Comparison of ENCODE assay signal across 9 mouse cellular contexts in the genomic region with DNA sequence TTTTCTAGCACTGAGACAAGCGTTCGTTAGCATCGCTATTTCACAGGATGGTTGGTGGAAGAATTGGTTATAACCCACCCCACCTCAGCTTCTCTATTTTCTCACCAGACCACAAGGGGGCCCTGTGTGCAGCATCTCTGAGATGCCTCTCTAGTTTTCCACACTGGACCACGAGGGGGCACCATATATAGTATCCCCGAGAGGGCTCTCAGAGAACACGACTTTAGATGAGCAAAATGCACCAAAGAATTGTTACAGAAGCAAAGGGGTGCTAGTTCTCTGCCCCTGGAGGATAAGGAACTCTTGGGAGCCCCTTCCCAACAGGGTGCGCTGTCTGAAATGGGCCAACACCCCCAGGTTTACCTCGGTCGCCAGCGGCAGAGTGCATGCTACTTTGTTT. TPM values are rescaled to one million over a fixed set of nuclear protein-coding genes. Genes with fewer than 3 reads are reported as not detected.
A peak's percentile ranks its signal among the peaks of the same experiment; 100 is the strongest.
DNase-seq lines count a peak whose midpoint lies in the region; TF ChIP-seq lines count a peak whose summit lies in the region.
"Had no signal": no experiment of that assay in that cellular context is flagged by ENCODE, and none has a peak within 500 bp of the region (broad histone marks: within the 10 kb centered on the region; RNA-seq: fewer than 3 reads in every experiment).

No protein-coding gene starts in this region.

- intact Hi-C loops in gastrocnemius, adult 2 months (cut with DNase I): loop anchor here (1.0 to 10.0 kb wide), 3 partner anchors 152 to 330 kb away; no protein-coding TSS in a partner anchor

- TF ChIP-seq CTCF in gastrocnemius, adult 2 months (IDR thresholded peaks at IDR 0.05): peak; percentile 89

- DNase-seq in 416B (ENCODE audit: low read depth): peak; percentile 88
- peak; percentile 85 for DNase-seq in ES-CJ7 (ENCODE audit: low read depth, low spot score)
- peak; percentile 50 to 55 for DNase-seq in cerebellum, adult 18-20 months
- DNase-seq in gastrocnemius, adult 2 months: peak; percentile 81
- peak; percentile 89 for DNase-seq in layer of hippocampus, adult 11-12 months (ENCODE audit: low spot score)
- DNase-seq in lung, postnatal 10 days: peak; percentile 92
- DNase-seq in right cerebral cortex, postnatal 4 days: peak; percentile 86
- DNase-seq in yolk sac, embryonic 10.5 days (ENCODE audit: low spot score): peak; percentile 48

- no peak overlapping the region for H3K4me3 ChIP-seq in gastrocnemius, adult 2 months
- H3K4me3 ChIP-seq: limb, embryonic 13.5 days had no signal

- H3K27ac ChIP-seq in gastrocnemius, adult 2 months: no peak overlapping the region
- H3K27ac ChIP-seq: limb, embryonic 13.5 days had no signal

RNA-seq across cellular contexts. Expression of a gene that starts 28.9 kb away (rescaled TPM):
- not detected for total RNA-seq in gastrocnemius, adult 2 months (2021)

RNA-seq across cellular contexts. Expression of a gene that starts 53.1 kb away (rescaled TPM):
- 10 to 100 TPM; 37.7 to 42.7 TPM for total RNA-seq in gastrocnemius, adult 2 months (2021)
